Mouse (Mus musculus): ENCODE measurements around the gene Foxn2. TPM values are rescaled to one million over a fixed set of nuclear protein-coding genes. Genes with fewer than 3 reads are reported as not detected.
"Not testable (repeated sequence)": the region's sequence is repeated elsewhere in the genome, so short reads cannot be mapped to it uniquely, and the experiment has no call there.

Foxn2 gene
- polyA plus RNA-seq, 1 experiment from 2014 or later, result 9.8 TPM

- DNase-seq (ENCODE audit: low spot score) (no peak), ATAC-seq (ENCODE audit: insufficient number of reproducible peaks, low FRiP score, low TSS enrichment, low read depth) (no peak)
- no peaks in the 10 kb centered on the region for H3K27me3 ChIP-seq (ENCODE audit: control insufficient read depth, insufficient read depth, low read length)
- H3K4me1 ChIP-seq (ENCODE audit: control insufficient read depth, insufficient read depth, low read length), result no peaks in the 10 kb centered on the region
- H3K4me3 ChIP-seq (ENCODE audit: low read depth, low read length), result no peak overlapping the region
- H3K27ac ChIP-seq (replicated peaks; ENCODE audit: low read depth, low read length), result no peak overlapping the region
- 91% methylated on average over 3 of the region's 3 CpGs for WGBS
- no peaks in the 10 kb centered on the region for H3K9me3 ChIP-seq (ENCODE audit: control insufficient read depth, low read length)
- no peaks in the 10 kb centered on the region for H3K36me3 ChIP-seq (ENCODE audit: control insufficient read depth, insufficient read depth, low read length)
- no peak overlapping the region for H3K4me2 ChIP-seq (ENCODE audit: low read depth, severe bottlenecking)
- H3K9ac ChIP-seq (ENCODE audit: low read length), result no peak overlapping the region
Measured at GRCm38 (mm10) chr17:88458079-88458478, 17.6 kb downstream of the Foxn2 start.

DNA sequence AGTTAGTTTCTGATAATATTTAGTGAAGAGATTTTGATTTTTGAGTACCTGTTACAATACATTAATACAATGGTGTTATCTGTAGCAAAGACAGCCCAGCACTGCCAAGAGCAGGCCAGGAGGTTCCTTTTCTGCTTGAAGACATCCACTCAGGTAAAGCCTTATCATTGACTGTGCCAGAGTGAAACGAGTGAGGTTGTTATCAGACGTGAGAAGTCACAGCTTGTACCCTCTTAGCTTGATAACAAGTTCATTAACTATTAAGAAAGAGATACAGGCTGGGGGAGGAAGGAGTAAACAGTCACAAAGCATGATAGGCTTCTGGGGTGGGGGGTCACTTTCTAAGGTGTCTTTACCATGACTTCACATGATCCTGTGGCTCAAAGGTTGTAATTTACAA is 19.0 kb downstream of the Foxn2 start:
- H3K4me2 ChIP-seq (ENCODE audit: low read depth, severe bottlenecking), result no peak overlapping the region
- ATAC-seq (ENCODE audit: insufficient number of reproducible peaks, low FRiP score, low TSS enrichment, low read depth) (no peak), DNase-seq (ENCODE audit: low spot score) (no peak)
- 71% methylated on average over 2 of the region's 2 CpGs for WGBS
- no peaks in the 10 kb centered on the region for H3K4me1 ChIP-seq (ENCODE audit: control insufficient read depth, insufficient read depth, low read length)
- H3K27ac ChIP-seq (replicated peaks; ENCODE audit: low read depth, low read length), result no peak overlapping the region
- H3K9ac ChIP-seq (ENCODE audit: low read length), result no peak overlapping the region
- no peaks in the 10 kb centered on the region for H3K9me3 ChIP-seq (ENCODE audit: control insufficient read depth, low read length)
- H3K4me3 ChIP-seq (ENCODE audit: low read depth, low read length), result no peak overlapping the region
- no peaks in the 10 kb centered on the region for H3K36me3 ChIP-seq (ENCODE audit: control insufficient read depth, insufficient read depth, low read length)
- H3K27me3 ChIP-seq (ENCODE audit: control insufficient read depth, insufficient read depth, low read length), result no peaks in the 10 kb centered on the region

DNA sequence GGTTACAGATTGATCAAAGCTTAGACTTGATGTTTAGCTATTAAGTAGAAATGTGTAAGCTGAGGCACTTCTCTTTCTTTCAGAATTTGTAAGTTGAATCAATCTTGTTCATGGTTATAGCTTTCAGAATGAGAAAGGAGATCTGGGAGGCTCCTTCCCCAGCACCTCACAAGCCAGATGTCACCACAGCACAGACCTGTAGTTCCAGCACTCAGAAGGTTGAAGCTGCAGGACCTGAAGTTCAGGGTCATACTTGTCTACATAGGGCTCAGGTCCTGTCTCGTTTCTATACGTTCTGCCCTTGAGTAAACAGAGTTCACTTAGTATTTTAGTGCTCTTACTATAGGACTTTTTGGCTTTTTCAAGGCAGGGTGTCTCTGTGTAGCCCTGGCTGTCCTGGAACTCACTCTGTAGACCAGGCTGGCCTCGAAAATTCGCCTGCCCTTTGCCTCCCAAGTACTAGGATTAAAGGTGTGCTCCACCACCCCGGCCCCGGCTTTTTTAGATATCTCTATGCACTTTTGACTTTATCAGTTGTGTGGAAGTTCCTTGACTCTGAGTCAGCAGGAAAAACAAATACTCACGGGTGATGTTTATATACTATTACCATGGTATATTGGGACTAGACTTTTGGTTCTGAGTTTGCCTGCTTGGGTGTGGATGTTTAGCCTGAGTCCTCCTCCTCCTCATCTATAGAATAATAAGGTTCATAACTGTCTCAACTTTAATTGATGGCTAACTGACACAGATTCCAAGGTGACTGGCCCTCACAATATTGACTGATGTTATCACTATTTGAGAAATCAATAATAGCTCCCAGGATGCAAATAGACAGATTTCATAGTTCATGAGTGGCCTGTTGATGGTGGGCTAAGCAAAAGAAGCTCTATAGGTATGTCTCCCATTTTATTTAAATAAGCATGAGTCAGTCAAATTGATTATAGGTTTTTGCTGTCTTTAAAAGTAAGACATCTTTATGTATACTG is 19.7 kb downstream of the Foxn2 start:
- Histone ChIP-seq H3K4me1 (ENCODE audit: control insufficient read depth, insufficient read depth, low read length) (no peaks in the 10 kb centered on the region), H3K9me3 (ENCODE audit: control insufficient read depth, low read length) (no peaks in the 10 kb centered on the region), H3K27ac (replicated peaks; ENCODE audit: low read depth, low read length) (no peak overlapping the region), H3K4me3 (ENCODE audit: low read depth, low read length) (no peak overlapping the region), H3K36me3 (ENCODE audit: control insufficient read depth, insufficient read depth, low read length) (no peaks in the 10 kb centered on the region), H3K9ac (ENCODE audit: low read length) (no peak overlapping the region), H3K4me2 (ENCODE audit: low read depth, severe bottlenecking) (no peak overlapping the region), H3K27me3 (ENCODE audit: control insufficient read depth, insufficient read depth, low read length) (no peaks in the 10 kb centered on the region)
- no peak for ATAC-seq (ENCODE audit: insufficient number of reproducible peaks, low FRiP score, low TSS enrichment, low read depth)
- WGBS, result 90% methylated on average over 7 of the region's 7 CpGs
- no peak for DNase-seq (ENCODE audit: low spot score)

DNA sequence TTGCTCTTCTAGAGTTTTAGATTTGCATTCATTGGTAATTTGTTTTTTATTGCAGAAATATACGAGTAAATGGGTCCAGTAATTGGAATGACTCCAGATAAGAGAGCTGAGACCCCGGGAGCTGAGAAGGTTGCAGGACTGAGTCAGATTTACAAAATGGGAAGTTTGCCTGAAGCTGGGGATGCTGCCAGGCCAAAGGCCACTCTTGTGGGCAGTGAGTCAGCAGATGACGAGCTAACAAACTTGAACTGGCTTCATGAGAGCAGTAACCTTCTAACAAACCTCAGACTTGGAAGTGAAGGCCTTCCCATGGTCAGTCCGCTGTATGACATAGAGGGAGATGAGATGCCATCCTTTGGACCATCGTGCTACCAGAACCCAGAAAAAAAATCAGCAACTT is 22.1 kb downstream of the Foxn2 start:
- Histone ChIP-seq H3K4me2 (ENCODE audit: low read depth, severe bottlenecking) (no peak overlapping the region), H3K27ac (replicated peaks; ENCODE audit: low read depth, low read length) (no peak overlapping the region), H3K9ac (ENCODE audit: low read length) (no peak overlapping the region), H3K4me3 (ENCODE audit: low read depth, low read length) (no peak overlapping the region), H3K4me1 (ENCODE audit: control insufficient read depth, insufficient read depth, low read length) (no peaks in the 10 kb centered on the region), H3K9me3 (ENCODE audit: control insufficient read depth, low read length) (no peaks in the 10 kb centered on the region), H3K36me3 (ENCODE audit: control insufficient read depth, insufficient read depth, low read length) (no peaks in the 10 kb centered on the region), H3K27me3 (ENCODE audit: control insufficient read depth, insufficient read depth, low read length) (no peaks in the 10 kb centered on the region)
- ATAC-seq (ENCODE audit: insufficient number of reproducible peaks, low FRiP score, low TSS enrichment, low read depth) (no peak), DNase-seq (ENCODE audit: low spot score) (no peak)
- WGBS, result 92% methylated on average over 5 of the region's 5 CpGs

DNA sequence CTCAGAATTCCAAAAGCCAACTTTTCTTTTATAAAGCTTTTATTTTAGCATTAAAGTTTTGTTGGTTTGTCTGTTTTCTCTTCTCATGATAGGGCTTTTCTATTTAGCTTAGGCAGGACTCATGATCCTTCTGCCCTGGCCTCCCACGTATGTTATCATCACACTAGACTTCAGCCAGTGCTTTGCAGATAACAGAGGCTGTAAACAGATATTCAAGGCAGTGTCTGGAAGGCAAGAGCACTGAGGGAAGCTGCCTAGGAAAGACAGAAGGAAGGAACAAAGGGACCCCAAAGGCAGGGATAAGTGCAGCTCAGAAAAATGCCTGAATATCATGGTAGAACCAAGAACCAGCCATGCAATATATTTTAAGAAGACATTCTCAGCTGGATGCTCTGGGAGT is 26.1 kb downstream of the Foxn2 start:
- Histone ChIP-seq H3K27me3 (ENCODE audit: control insufficient read depth, insufficient read depth, low read length) (no peaks in the 10 kb centered on the region), H3K9me3 (ENCODE audit: control insufficient read depth, low read length) (no peaks in the 10 kb centered on the region), H3K4me3 (ENCODE audit: low read depth, low read length) (no peak overlapping the region), H3K27ac (replicated peaks; ENCODE audit: low read depth, low read length) (no peak overlapping the region), H3K9ac (ENCODE audit: low read length) (no peak overlapping the region), H3K36me3 (ENCODE audit: control insufficient read depth, insufficient read depth, low read length) (no peaks in the 10 kb centered on the region; the same call in 1 of the 2 replicates), H3K4me2 (ENCODE audit: low read depth, severe bottlenecking) (no peak overlapping the region), H3K4me1 (ENCODE audit: control insufficient read depth, insufficient read depth, low read length) (no peaks in the 10 kb centered on the region)
- DNase-seq (ENCODE audit: low spot score), result no peak
- 89% methylated on average over 1 of the region's 1 CpGs for WGBS
- no peak for ATAC-seq (ENCODE audit: insufficient number of reproducible peaks, low FRiP score, low TSS enrichment, low read depth)

GRCm38 (mm10) chr17:88467696-88468095 is 27.2 kb downstream of the Foxn2 start:
- no peaks in the 10 kb centered on the region for H3K27me3 ChIP-seq (ENCODE audit: control insufficient read depth, insufficient read depth, low read length)
- H3K36me3 ChIP-seq (ENCODE audit: control insufficient read depth, insufficient read depth, low read length), result peaks cover 3% of the 10 kb centered on the region; the same call in 1 of the 2 replicates
- H3K27ac ChIP-seq (replicated peaks; ENCODE audit: low read depth, low read length), result no peak overlapping the region
- ATAC-seq (ENCODE audit: insufficient number of reproducible peaks, low FRiP score, low TSS enrichment, low read depth) (no peak), DNase-seq (ENCODE audit: low spot score) (no peak)
- no peaks in the 10 kb centered on the region for H3K4me1 ChIP-seq (ENCODE audit: control insufficient read depth, insufficient read depth, low read length)
- no peaks in the 10 kb centered on the region for H3K9me3 ChIP-seq (ENCODE audit: control insufficient read depth, low read length)
- no peak overlapping the region for H3K4me2 ChIP-seq (ENCODE audit: low read depth, severe bottlenecking)
- 93% methylated on average over 6 of the region's 6 CpGs for WGBS
- no peak overlapping the region for H3K9ac ChIP-seq (ENCODE audit: low read length)
- no peak overlapping the region for H3K4me3 ChIP-seq (ENCODE audit: low read depth, low read length)

DNA sequence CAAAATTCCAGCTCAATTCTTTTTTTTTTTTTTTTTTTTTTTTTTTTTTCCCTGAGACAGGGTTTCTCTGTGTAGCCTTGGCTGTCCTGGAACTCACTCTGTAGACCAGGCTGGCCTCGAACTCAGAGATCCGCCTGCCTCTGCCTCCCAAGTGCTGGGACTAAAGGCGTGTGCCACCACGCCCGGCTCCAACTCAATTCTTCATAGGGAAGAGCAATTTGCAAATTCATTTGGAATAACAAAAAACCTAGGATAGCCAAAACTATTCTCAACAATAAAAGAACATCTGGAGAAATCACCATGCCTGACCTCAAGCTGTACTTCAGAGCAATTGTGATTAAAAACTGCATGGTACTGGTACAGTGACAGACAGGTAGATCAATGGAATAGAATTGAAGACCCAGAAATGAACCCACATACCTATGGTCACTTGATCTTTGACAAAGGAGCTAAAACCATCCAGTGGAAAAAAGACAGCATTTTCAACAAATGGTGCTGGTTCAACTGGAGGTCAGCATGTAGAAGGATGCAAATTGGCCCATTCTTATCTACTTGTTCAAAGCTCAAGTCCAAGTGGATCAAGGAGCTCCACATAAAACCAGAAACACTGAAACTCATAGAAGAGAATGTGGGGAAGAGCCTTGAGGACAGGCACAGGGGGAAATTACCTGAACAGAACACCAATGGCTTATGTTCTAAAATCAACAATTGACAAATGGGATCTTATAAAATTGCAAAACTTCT is 28.3 kb downstream of the Foxn2 start:
- WGBS, result 95% methylated on average over 5 of the region's 5 CpGs
- not testable (repeated sequence) for H3K27ac ChIP-seq (replicated peaks; ENCODE audit: low read depth, low read length); ATAC-seq (ENCODE audit: insufficient number of reproducible peaks, low FRiP score, low TSS enrichment, low read depth); H3K27me3 ChIP-seq (ENCODE audit: control insufficient read depth, insufficient read depth, low read length); H3K9ac ChIP-seq (ENCODE audit: low read length); H3K4me3 ChIP-seq (ENCODE audit: low read depth, low read length); DNase-seq (ENCODE audit: low spot score); H3K4me2 ChIP-seq (ENCODE audit: low read depth, severe bottlenecking); H3K9me3 ChIP-seq (ENCODE audit: control insufficient read depth, low read length); H3K4me1 ChIP-seq (ENCODE audit: control insufficient read depth, insufficient read depth, low read length); H3K36me3 ChIP-seq (ENCODE audit: control insufficient read depth, insufficient read depth, low read length)

DNA sequence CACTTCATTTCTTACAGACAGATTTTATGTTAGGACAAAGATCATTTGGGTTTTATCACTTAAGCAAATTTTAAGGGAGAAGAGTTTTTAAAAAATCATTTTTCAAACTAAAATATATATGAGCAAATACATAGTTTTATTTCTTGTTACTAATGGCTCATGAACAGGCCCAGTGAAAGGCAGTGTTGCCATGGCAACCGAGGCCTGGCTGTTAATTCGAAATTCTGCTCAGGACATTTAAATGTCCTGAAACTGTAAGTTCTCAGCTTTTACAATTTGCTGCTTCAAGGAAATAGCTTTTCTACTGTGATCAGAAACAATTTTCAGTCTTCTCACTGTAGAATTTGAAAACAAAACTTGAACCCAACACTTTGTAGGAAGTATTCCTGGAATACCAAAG is 33.3 kb downstream of the Foxn2 start:
- no peak overlapping the region for H3K27ac ChIP-seq (replicated peaks; ENCODE audit: low read depth, low read length)
- no peaks in the 10 kb centered on the region for H3K4me1 ChIP-seq (ENCODE audit: control insufficient read depth, insufficient read depth, low read length)
- DNase-seq (ENCODE audit: low spot score), result no peak
- peaks cover 5% of the 10 kb centered on the region; the same call in 1 of the 2 replicates for H3K36me3 ChIP-seq (ENCODE audit: control insufficient read depth, insufficient read depth, low read length)
- H3K4me3 ChIP-seq (ENCODE audit: low read depth, low read length), result no peak overlapping the region
- no peak overlapping the region for H3K9ac ChIP-seq (ENCODE audit: low read length)
- no peak for ATAC-seq (ENCODE audit: insufficient number of reproducible peaks, low FRiP score, low TSS enrichment, low read depth)
- WGBS, result 74% methylated on average over 2 of the region's 2 CpGs
- no peaks in the 10 kb centered on the region for H3K9me3 ChIP-seq (ENCODE audit: control insufficient read depth, low read length)
- H3K4me2 ChIP-seq (ENCODE audit: low read depth, severe bottlenecking), result no peak overlapping the region
- H3K27me3 ChIP-seq (ENCODE audit: control insufficient read depth, insufficient read depth, low read length), result no peaks in the 10 kb centered on the region
